Mouse (Mus musculus) colon, adult 2 months (tissue): ENCODE data around the gene 9430097D07Rik. TPM values are rescaled to one million over a fixed set of nuclear protein-coding genes. Genes with fewer than 3 reads are reported as not detected.

Experiments
- polyA plus RNA-seq: library from polyadenylated mRNA; depleted of rRNA; stranded (reverse); fragments of >200 nt; gene quantifications from 2 replicates; pipeline ENCODE4 v1.2.3, GENCODE M21; 2012; rRNA removed

9430097D07Rik gene
- polyA plus RNA-seq, result not detected in 2 replicates

DNA sequence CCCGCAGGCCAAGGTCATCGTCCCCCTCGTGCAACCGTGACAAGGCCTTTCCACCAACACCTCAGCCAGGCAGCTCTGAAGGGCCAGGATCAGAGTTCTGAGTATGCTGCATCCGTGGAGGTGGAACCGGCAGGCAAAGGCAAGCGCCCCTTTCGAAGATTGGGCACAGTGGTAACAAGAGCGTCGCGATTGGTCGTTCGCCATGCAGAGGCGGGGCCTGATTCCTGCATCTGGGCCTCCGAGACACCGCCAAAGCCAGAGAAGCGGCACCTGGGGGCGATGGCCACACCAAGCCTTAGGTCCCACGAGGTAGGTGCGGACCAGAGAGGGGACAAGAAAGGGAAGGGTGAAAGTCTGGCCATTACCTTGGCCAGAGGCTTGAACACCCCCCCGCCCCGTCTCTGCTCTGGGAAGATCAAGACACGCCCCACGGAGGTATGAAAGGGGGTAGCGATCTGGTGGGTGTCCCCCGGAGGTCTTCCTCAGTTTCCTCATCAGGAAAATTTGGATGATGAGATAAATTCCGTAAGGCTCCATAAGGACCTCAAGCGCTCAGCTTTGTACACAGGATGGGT lies at the start of gene 9430097D07Rik:
Gene 9430097D07Rik (minus strand): TSS at position 99 of the 575 bp plus-strand sequence.

DNA sequence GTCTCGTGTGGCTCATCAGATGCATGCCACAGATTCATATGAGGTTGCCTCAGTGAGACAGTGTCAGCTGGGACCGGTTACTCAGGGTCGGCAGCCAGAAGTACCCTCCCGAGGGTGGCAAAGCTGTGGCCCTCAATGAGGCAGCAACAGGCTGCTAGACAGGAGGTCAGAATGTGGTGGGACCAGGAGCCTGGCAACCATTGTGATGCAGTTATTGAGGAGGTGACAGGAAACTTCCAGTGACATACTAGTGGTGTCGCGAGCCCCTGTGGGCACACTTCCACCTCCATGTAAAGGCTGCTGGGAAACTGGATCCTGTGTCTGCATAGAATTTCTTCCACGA lies 46.0 kb upstream of the 9430097D07Rik start, which contains the start of gene Ak1:
Gene Ak1 (plus strand): TSS at position 242 of the 343 bp plus-strand sequence.

GRCm38 (mm10) chr2:32599409-32599808 lies 23.9 kb upstream of the 9430097D07Rik start, which contains the start of gene St6galnac6:
St6galnac6 (plus strand) TSS chr2:32599709.

GRCm38 (mm10) chr2:32586871-32587351 lies 11.4 kb upstream of the 9430097D07Rik start, which contains the start of gene St6galnac4:
St6galnac4 (plus strand) TSS chr2:32587095.

DNA sequence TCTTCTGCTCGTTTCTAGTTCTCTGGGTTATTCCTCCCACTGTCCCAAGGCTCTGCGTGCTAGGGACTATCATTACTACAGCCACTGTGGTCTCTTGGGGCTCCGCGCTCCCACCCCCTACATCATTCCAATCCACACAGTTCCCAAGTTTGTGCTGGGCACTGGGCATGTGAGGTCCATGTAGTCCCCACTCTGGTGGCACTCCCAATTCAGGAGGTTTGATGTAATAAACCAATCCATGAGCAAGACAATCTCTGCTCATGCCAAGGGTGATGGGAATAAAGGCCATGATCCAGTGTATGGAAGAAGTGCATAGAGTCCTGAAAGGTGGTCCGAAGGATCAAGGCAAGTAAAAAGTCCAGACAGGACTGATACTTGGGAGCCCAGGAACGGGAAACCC lies 987 bp downstream of the 9430097D07Rik start, which contains the start of gene Pip5kl1:
Gene Pip5kl1 (plus strand): TSS at position 301 of the 400 bp plus-strand sequence.

DNA sequence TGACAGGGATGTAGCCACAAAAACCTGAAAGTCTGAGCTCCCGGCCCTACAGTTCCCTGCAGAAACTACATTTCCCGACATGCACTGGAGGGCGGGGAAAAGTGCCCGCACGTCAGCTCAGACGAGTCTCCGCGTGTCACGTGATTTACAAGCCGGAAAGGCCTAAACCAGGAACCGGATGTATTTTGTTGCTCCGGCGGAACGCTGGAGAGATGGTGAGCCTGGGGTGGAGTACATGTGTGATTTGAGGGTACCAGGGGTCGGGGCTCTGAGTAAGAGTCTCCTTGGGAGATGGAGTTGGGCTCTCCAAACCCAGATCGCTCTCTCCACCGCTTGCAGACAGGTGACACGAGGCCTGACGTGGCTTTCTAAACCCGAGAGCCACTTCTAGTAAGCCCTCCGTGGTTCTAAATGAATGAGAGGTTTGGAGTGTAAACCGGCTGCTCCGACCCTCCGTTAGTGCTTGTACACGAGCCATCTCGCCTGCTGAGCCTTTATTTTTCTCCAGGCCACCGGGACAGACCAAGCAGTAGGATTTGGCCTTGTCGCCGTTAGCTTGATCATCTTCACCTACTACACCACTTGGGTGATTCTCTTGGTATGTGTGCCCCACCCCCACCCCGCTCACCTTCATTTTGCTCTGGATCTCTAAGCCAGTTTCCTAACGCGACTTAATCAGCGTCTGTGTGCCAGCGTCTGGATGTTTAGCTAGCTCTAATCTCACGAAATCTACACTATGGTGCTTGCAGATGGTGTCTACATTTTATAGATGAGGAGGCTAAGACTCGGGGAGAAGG lies 4.6 kb downstream of the 9430097D07Rik start, which contains the start of gene Dpm2:
Gene Dpm2 (plus strand): TSS at position 161 of the 797 bp plus-strand sequence.

GRCm38 (mm10) chr2:32534733-32535471 lies 40.6 kb downstream of the 9430097D07Rik start, which contains the start of gene Fam102a:
Fam102a (plus strand) TSS chr2:32535332.

Other genes with a start within 250 kb of the 9430097D07Rik start
- 203 and 239 TPM in 2 replicates for gene Ciz1, start 223.4 kb downstream of the 9430097D07Rik start, polyA plus RNA-seq
- gene Dnm1, start 222.3 kb downstream of the 9430097D07Rik start, polyA plus RNA-seq, result 73.5 and 82.0 TPM in 2 replicates
- 107 and 180 TPM in 2 replicates for gene 1110008P14Rik, start 193.7 kb downstream of the 9430097D07Rik start, polyA plus RNA-seq
- 6.3 and 6.5 TPM in 2 replicates for gene Lcn2, start 187.4 kb downstream of the 9430097D07Rik start, polyA plus RNA-seq
- 32.1 and 36.7 TPM in 2 replicates for gene Ptges2, start 179.8 kb downstream of the 9430097D07Rik start, polyA plus RNA-seq
- 6.1 and 6.2 TPM in 2 replicates for gene Naif1, start 125.2 kb downstream of the 9430097D07Rik start, polyA plus RNA-seq
- 22.3 and 23.9 TPM in 2 replicates for gene Slc25a25, start 124.2 kb downstream of the 9430097D07Rik start, polyA plus RNA-seq
- gene Fam102a, start 40.4 kb downstream of the 9430097D07Rik start, polyA plus RNA-seq, result 87.0 and 91.8 TPM in 2 replicates
- 104 and 129 TPM in 2 replicates for gene Dpm2, start 4.8 kb downstream of the 9430097D07Rik start, polyA plus RNA-seq
- 0.07 and 0.12 TPM in 2 replicates for gene Pip5kl1, start 887 bp downstream of the 9430097D07Rik start, polyA plus RNA-seq
- 52.5 and 67.7 TPM in 2 replicates for gene St6galnac4, start 11.4 kb upstream of the 9430097D07Rik start, polyA plus RNA-seq
- gene St6galnac6, start 24.0 kb upstream of the 9430097D07Rik start, polyA plus RNA-seq, result 1,674 and 1,690 TPM in 2 replicates
- 13.3 and 16.6 TPM in 2 replicates for gene Ak1, start 46.1 kb upstream of the 9430097D07Rik start, polyA plus RNA-seq
- 66.6 and 72.0 TPM in 2 replicates for gene Eng, start 70.9 kb upstream of the 9430097D07Rik start, polyA plus RNA-seq
- gene Fpgs, start 128.5 kb upstream of the 9430097D07Rik start, polyA plus RNA-seq, result 66.9 and 67.1 TPM in 2 replicates
- 110 and 111 TPM in 2 replicates for gene Cdk9, start 137.4 kb upstream of the 9430097D07Rik start, polyA plus RNA-seq
- gene Sh2d3c, start 145.4 kb upstream of the 9430097D07Rik start, polyA plus RNA-seq, result 12.3 and 15.6 TPM in 2 replicates
- gene 6330409D20Rik, start 165.3 kb upstream of the 9430097D07Rik start, polyA plus RNA-seq, result not detected in 2 replicates
- gene Tor2a, start 181.6 kb upstream of the 9430097D07Rik start, polyA plus RNA-seq, result 106 and 146 TPM in 2 replicates
- gene Ttc16, start 199.9 kb upstream of the 9430097D07Rik start, polyA plus RNA-seq, result 0.50 and 0.93 TPM in 2 replicates
- gene Ptrh1, start 200.1 kb upstream of the 9430097D07Rik start, polyA plus RNA-seq, result 55.8 and 75.5 TPM in 2 replicates
- gene Cfap157, start 208.7 kb upstream of the 9430097D07Rik start, polyA plus RNA-seq, result not detected in 2 replicates